Mouse (Mus musculus) effector memory CD4-positive, alpha-beta T cell, adult 7 months (primary cell): ENCODE measurements around the gene Mt1. TPM values are rescaled to one million over a fixed set of nuclear protein-coding genes. Genes with fewer than 3 reads are reported as not detected.

Source experiments
- polyA plus RNA-seq: library from polyadenylated mRNA; unstranded; fragments of 100-300 nt; shearing (Covaris generic); gene quantifications from one replicate; pipeline ENCODE4 v1.2.1, GENCODE M21; 2017

Mt1 gene
- polyA plus RNA-seq = 59.8 TPM

GRCm38 (mm10) chr8:94178857-94179712 is at the start of gene Mt1:
TSS of gene Mt1 (plus strand) at chr8:94179082.

GRCm38 (mm10) chr8:94136933-94137332 is 41.9 kb upstream of the Mt1 start, which contains the start of gene Mt4:
TSS of gene Mt4 (plus strand) at chr8:94137197.

DNA sequence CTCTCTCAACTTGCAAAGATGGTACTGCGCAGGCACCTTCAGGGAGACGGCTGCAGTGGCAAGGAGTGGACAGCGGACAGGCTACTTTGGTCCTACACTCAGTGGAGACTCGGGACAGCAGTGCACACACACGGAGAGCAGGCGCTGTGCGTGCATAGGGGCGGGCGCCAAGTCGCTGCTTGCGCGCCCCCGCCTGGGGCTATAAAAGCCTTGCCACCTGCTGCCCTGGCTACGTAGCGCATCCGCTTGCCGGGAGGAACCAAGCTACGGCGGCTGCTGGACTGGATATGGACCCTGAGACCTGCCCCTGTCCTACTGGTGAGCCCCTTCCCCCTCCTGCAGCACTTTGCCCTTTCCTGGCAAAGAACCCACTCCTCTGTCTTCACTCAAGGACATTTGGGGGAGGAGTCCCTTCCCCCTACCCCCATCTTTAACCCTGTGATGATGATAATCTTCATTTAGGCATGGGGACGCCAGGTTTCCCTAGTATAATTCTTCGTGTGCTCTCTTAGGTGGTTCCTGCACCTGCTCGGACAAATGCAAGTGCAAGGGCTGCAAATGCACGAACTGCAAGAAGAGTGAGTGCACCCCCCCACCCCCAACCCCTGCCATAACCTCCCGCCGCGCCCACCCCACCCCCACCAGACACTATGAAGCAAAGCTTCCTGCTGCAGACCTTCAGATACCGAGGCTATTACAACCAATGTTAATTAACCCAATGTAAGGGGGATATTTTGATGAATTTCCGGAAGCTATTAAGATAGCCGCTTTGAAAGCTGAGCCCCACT is 26.2 kb upstream of the Mt1 start, which contains the start of gene Mt3:
TSS of gene Mt3 (plus strand) at position 95 of the 788 bp plus-strand sequence.

GRCm38 (mm10) chr8:94172075-94172808 is 6.6 kb upstream of the Mt1 start, which contains the start of gene Mt2:
TSS of gene Mt2 (plus strand) at chr8:94172664.

DNA sequence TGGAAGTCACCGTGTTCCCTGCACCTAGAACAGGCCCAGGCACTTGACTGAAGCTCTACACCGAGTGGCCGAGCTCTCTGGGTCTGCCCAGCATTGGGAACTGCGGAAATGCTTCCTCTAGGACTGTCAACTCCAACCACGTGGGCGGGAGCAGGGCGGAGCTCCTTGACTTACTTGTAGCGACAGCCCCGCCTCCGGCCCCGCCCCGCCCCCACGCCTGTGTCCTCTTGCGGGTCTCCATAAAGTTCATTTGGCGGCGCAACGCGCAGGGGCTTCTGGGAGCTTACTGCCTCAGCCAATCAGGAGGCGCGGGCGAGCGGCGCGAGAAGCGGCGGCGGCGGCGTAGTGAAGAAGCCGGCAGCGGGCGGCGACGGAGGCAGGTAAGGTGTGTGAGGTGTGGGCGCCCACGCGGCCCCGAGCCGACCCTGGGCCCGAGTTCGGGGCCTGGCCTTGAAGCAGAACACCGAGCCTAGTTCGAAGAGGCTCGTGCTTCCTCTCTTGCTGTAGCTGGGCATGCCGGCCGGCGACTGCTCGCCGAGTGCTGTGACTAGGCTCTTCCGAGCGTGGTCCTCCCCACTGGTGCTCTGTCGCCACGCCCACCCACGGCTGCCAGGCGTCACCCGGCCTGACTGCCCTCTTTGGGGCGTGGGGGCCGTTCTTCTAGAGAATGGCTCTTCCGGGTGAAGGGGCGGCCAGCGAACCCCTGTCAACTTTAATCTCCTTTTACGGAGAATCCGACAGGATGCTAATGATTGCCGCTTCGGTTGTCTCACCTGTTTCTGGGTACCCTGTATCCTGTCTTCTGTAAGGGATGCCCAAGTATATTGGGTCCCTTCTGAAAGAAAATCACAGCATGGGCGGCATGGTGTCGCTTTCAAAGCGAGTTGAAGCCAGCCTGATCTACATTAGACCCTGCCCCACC is 35.6 kb downstream of the Mt1 start, which contains the start of gene Nup93:
TSS of gene Nup93 (plus strand) at position 313 of the 922 bp plus-strand sequence.

Other genes with a start within 250 kb of the Mt1 start
- gene Amfr, start 166.2 kb upstream of the Mt1 start, polyA plus RNA-seq = 146 TPM
- 125 TPM for gene Nudt21, start 142.1 kb upstream of the Mt1 start, polyA plus RNA-seq
- gene Ogfod1, start 141.9 kb upstream of the Mt1 start, polyA plus RNA-seq = 12.9 TPM
- 8.4 TPM for gene Bbs2, start 80.2 kb upstream of the Mt1 start, polyA plus RNA-seq
- gene Mt4, start 41.9 kb upstream of the Mt1 start, polyA plus RNA-seq = not detected
- 2.0 TPM for gene Mt3, start 26.5 kb upstream of the Mt1 start, polyA plus RNA-seq
- 8.0 TPM for gene Mt2, start 6.4 kb upstream of the Mt1 start, polyA plus RNA-seq
- 37.0 TPM for gene Nup93, start 35.5 kb downstream of the Mt1 start, polyA plus RNA-seq
- 0.23 TPM for gene Slc12a3, start 150.1 kb downstream of the Mt1 start, polyA plus RNA-seq
- gene Herpud1, start 207.4 kb downstream of the Mt1 start, polyA plus RNA-seq = 244 TPM